In genomic region chr9:78121358-78121757, GRCm38 (mm10) we compare ENCODE assay signal across 11 mouse cellular contexts. TPM values are rescaled to one million over a fixed set of nuclear protein-coding genes. Genes with fewer than 3 reads are reported as not detected.
DNase-seq lines count a peak whose midpoint lies in the region; ATAC-seq and TF ChIP-seq lines count a peak whose summit lies in the region.
"Had no signal": no experiment of that assay in that cellular context is flagged by ENCODE, and none has a peak within 500 bp of the region (broad histone marks: within the 10 kb centered on the region; RNA-seq: fewer than 3 reads in every experiment).

No protein-coding gene starts in this region.

- H3K27ac ChIP-seq in left cerebral cortex, adult 2 months: peak overlapping the region; percentile 66
- H3K27ac ChIP-seq in heart, embryonic 11.5 days (ENCODE audit: low read depth, low read length): peak overlapping the region; percentile 25; the same call in 1 of the 2 replicates
- H3K27ac ChIP-seq in intestine, embryonic 15.5 days: peak overlapping the region; percentile 19; the same call in 1 of the 2 replicates
- H3K27ac ChIP-seq in midbrain, embryonic 14.5 days (replicated peaks; ENCODE audit: low read depth, low read length): no peak overlapping the region
- H3K27ac ChIP-seq: liver, embryonic 14.5 days had no signal

- DNase-seq in left cerebral cortex, adult 2 months (ENCODE audit: extremely low spot score in 1 of 2, low spot score in 2 of 2): no peak
- DNase-seq in left cerebral cortex, postnatal 25 days (ENCODE audit: low spot score in 2 of 2): no peak
- DNase-seq in lung, postnatal 4 days: peak; percentile 41 to 54
- DNase-seq in thymus, postnatal 14 days: no peak
- DNase-seq in midbrain, embryonic 14.5 days: no peak
- DNase-seq in thymus, postnatal 25 days: no peak
- DNase-seq: kidney, postnatal 14 days had no signal

- WGBS in heart, embryonic 11.5 days (ENCODE audit: insufficient replicate concordance): 79% methylated on average over 8 of the region's 8 CpGs
- 68% methylated on average over 8 of the region's 8 CpGs for WGBS in intestine, embryonic 15.5 days
- WGBS in midbrain, embryonic 14.5 days: 92% methylated on average over 8 of the region's 8 CpGs

- H3K9me3 ChIP-seq in heart, embryonic 11.5 days (replicated peaks; ENCODE audit: control insufficient read depth, low read length): no peaks in the 10 kb centered on the region
- H3K9me3 ChIP-seq in intestine, embryonic 15.5 days: no peaks in the 10 kb centered on the region
- H3K9me3 ChIP-seq in midbrain, embryonic 14.5 days (ENCODE audit: control insufficient read depth, low read length): no peaks in the 10 kb centered on the region

- H3K4me1 ChIP-seq in heart, embryonic 11.5 days (ENCODE audit: control insufficient read depth, insufficient read depth, low read length): peaks cover 18% of the 10 kb centered on the region; the same call in 1 of the 2 replicates
- H3K4me1 ChIP-seq in intestine, embryonic 15.5 days (replicated peaks): peaks cover 8% of the 10 kb centered on the region; the same call in 1 of the 2 replicates
- peaks cover 5% of the 10 kb centered on the region; the same call in 1 of the 2 replicates for H3K4me1 ChIP-seq in midbrain, embryonic 14.5 days (ENCODE audit: control insufficient read depth, insufficient read depth, low read length)

- H3K9ac ChIP-seq in heart, embryonic 11.5 days (ENCODE audit: low read depth, low read length): no peak overlapping the region
- H3K9ac ChIP-seq in intestine, embryonic 15.5 days: no peak overlapping the region
- H3K9ac ChIP-seq in midbrain, embryonic 14.5 days (replicated peaks; ENCODE audit: low read length): no peak overlapping the region
- H3K9ac ChIP-seq: liver, embryonic 14.5 days had no signal

- no peak overlapping the region for H3K4me3 ChIP-seq in left cerebral cortex, adult 2 months
- no peak overlapping the region for H3K4me3 ChIP-seq in heart, embryonic 11.5 days (ENCODE audit: low read depth, low read length)
- no peak overlapping the region for H3K4me3 ChIP-seq in intestine, embryonic 15.5 days (replicated peaks)
- H3K4me3 ChIP-seq in midbrain, embryonic 14.5 days (replicated peaks; ENCODE audit: low read depth, low read length): no peak overlapping the region

- H3K36me3 ChIP-seq in heart, embryonic 11.5 days (ENCODE audit: control insufficient read depth, insufficient read depth, low read length): no peaks in the 10 kb centered on the region
- H3K36me3 ChIP-seq in intestine, embryonic 15.5 days: no peaks in the 10 kb centered on the region
- peaks cover 8% of the 10 kb centered on the region; the same call in 1 of the 2 replicates for H3K36me3 ChIP-seq in midbrain, embryonic 14.5 days (ENCODE audit: control insufficient read depth, insufficient read depth, low read length)

- H3K27me3 ChIP-seq in heart, embryonic 11.5 days (ENCODE audit: control insufficient read depth, insufficient read depth, low read length): no peaks in the 10 kb centered on the region
- no peaks in the 10 kb centered on the region for H3K27me3 ChIP-seq in intestine, embryonic 15.5 days (replicated peaks)
- no peaks in the 10 kb centered on the region for H3K27me3 ChIP-seq in midbrain, embryonic 14.5 days (ENCODE audit: control insufficient read depth, insufficient read depth, low read length)

- TF ChIP-seq CTCF in left cerebral cortex, adult 2 months (IDR thresholded peaks at IDR 0.05): no peak

- ATAC-seq in heart, embryonic 11.5 days (replicated peaks; ENCODE audit: insufficient number of reproducible peaks, low FRiP score, low TSS enrichment): no peak
- ATAC-seq in intestine, embryonic 15.5 days: peak; percentile 37
- ATAC-seq in midbrain, embryonic 14.5 days (ENCODE audit: low FRiP score, low TSS enrichment): no peak
- ATAC-seq: activated CD4-positive, CD25-positive, alpha-beta regulatory T cell, adult 4 months had no signal

- no peak overlapping the region for H3K4me2 ChIP-seq in heart, embryonic 11.5 days
- H3K4me2 ChIP-seq in intestine, embryonic 15.5 days (replicated peaks): no peak overlapping the region
- no peak overlapping the region for H3K4me2 ChIP-seq in midbrain, embryonic 14.5 days (ENCODE audit: low read length)

- intact Hi-C loops in left cerebral cortex, adult 2 months (cut with DNase I): no loop called here
- intact Hi-C loops in left cerebral cortex, postnatal 25 days (cut with DNase I): no loop called here

RNA-seq across cellular contexts. Expression of gene Ick, which starts 12.4 kb away (rescaled TPM):
- 10 to 100 TPM; 17.4 to 19.2 TPM for total RNA-seq in left cerebral cortex, adult 2 months (2021)
- total RNA-seq in left cerebral cortex, postnatal 25 days (2021): 10 to 100 TPM; 18.7 to 19.8 TPM
- 16.1 and 16.8 TPM in 2 replicates for polyA plus RNA-seq in heart, embryonic 11.5 days (2014; fragmentation: Nextera tagmentation; extraction: Ambion mirVana)
- 25.7 and 26.3 TPM in 2 replicates for polyA plus RNA-seq in intestine, embryonic 15.5 days (2015; fragmentation: Nextera tagmentation; extraction: Ambion mirVana)
- polyA plus RNA-seq in midbrain, embryonic 14.5 days (2014; fragmentation: Nextera tagmentation; extraction: Ambion mirVana): 41.3 and 46.2 TPM in 2 replicates

RNA-seq across cellular contexts. Expression of gene Fbxo9, which starts 12.5 kb away (rescaled TPM):
- 100 to 1,000 TPM; 106 to 115 TPM for total RNA-seq in left cerebral cortex, adult 2 months (2021)
- total RNA-seq in left cerebral cortex, postnatal 25 days (2021): 100 to 1,000 TPM; 112 to 125 TPM
- polyA plus RNA-seq in heart, embryonic 11.5 days (2014; fragmentation: Nextera tagmentation; extraction: Ambion mirVana): 37.0 and 38.0 TPM in 2 replicates
- polyA plus RNA-seq in intestine, embryonic 15.5 days (2015; fragmentation: Nextera tagmentation; extraction: Ambion mirVana): 40.9 and 41.2 TPM in 2 replicates
- 66.6 and 71.2 TPM in 2 replicates for polyA plus RNA-seq in midbrain, embryonic 14.5 days (2014; fragmentation: Nextera tagmentation; extraction: Ambion mirVana)

Comparison
In these comparisons a context has a peak if more than half of its experiments do, and no peak if none do; other contexts are left out.
1. DNase-seq: peak in lung, postnatal 4 days (2 of 2); none in left cerebral cortex, adult 2 months (0 of 2), left cerebral cortex, postnatal 25 days (0 of 2), thymus, postnatal 14 days (single experiment), midbrain, embryonic 14.5 days (single experiment) and thymus, postnatal 25 days (single experiment).